Mouse (Mus musculus) midbrain, embryonic 14.5 days (tissue): ENCODE measurements around the gene Ninj2. TPM values are rescaled to one million over a fixed set of nuclear protein-coding genes. Genes with fewer than 3 reads are reported as not detected.

Source experiments
- ATAC-seq: fragments of 200-750 bp; cut with Nextera tagmentation; 2 replicates; pipeline ENCODE4 v1.8.0; 2017; ENCODE audit warnings: moderate number of reproducible peaks, moderate library complexity; ENCODE audit not compliant: low FRiP score, low TSS enrichment
- DNase-seq: peaks from one replicate; pipeline ENCODE4 v3.0.0-alpha.2; 2015
- H3K27ac ChIP-seq: fragments of 300-500 bp; sonication (generic); replicated peaks from 2 replicates; pipeline ENCODE4 v1.5.1; 2014; ENCODE audit warnings: mild to moderate bottlenecking, low read depth, low read length, moderate library complexity
- H3K27me3 ChIP-seq: fragments of 300-500 bp; sonication (generic); 2 replicates; pipeline ENCODE4 v1.6.1; 2014; ENCODE audit warnings: low read length, control low read depth, mixed read lengths; ENCODE audit not compliant: control insufficient read depth, insufficient read depth
- H3K36me3 ChIP-seq: fragments of 300-500 bp; sonication (generic); 2 replicates; pipeline ENCODE4 v1.6.1; 2014; ENCODE audit warnings: low read length, control low read depth; ENCODE audit not compliant: control insufficient read depth, insufficient read depth
- H3K4me1 ChIP-seq: fragments of 300-500 bp; sonication (generic); 2 replicates; pipeline ENCODE4 v1.6.1; 2014; ENCODE audit warnings: mild to moderate bottlenecking, antibody characterized with exemption, low read length, control low read depth; ENCODE audit not compliant: control insufficient read depth, insufficient read depth
- H3K4me2 ChIP-seq: fragments of 300-500 bp; sonication (generic); 2 replicates; pipeline ENCODE4 v1.6.1; 2014; ENCODE audit warnings: mild to moderate bottlenecking, low read length, moderate library complexity
- H3K4me3 ChIP-seq: fragments of 300-500 bp; sonication (generic); replicated peaks from 2 replicates; pipeline ENCODE4 v1.5.1; 2014; ENCODE audit warnings: low read depth, low read length
- H3K9ac ChIP-seq: fragments of 300-500 bp; sonication (generic); replicated peaks from 2 replicates; pipeline ENCODE4 v1.6.1; 2014; ENCODE audit warnings: mild to moderate bottlenecking, low read length, moderate library complexity
- H3K9me3 ChIP-seq: fragments of 300-500 bp; sonication (generic); 2 replicates; pipeline ENCODE4 v1.6.1; 2016; ENCODE audit warnings: low read length, control low read depth, mixed read lengths; ENCODE audit not compliant: control insufficient read depth
- WGBS: fragments of 180-500 bp; shearing (Covaris S2); extraction: QIAGEN DNeasy Blood & Tissue Kit; methylation state at CpG from one replicate; pipeline ENCODE4 v1.1.7; 2014; 5-methylcytosine and 5-hydroxymethylcytosine counted together
- polyA plus RNA-seq: library from polyadenylated mRNA; unstranded; fragments of >200 nt; fragmentation: Nextera tagmentation; extraction: Ambion mirVana; gene quantifications from 2 replicates; pipeline ENCODE4 v1.2.1, GENCODE M21; 2014

Gene Ninj2
- polyA plus RNA-seq, 1 experiment from 2014 or later = not detected

GRCm38 (mm10) chr6:120197964-120198363, 104.8 kb downstream of the Ninj2 start:
- no peak overlapping the region for H3K9ac ChIP-seq
- no peaks in the 10 kb centered on the region for H3K36me3 ChIP-seq
- ATAC-seq (no peak), DNase-seq (peak; percentile 82)
- H3K4me3 ChIP-seq = no peak overlapping the region
- no peaks in the 10 kb centered on the region for H3K27me3 ChIP-seq
- no peaks in the 10 kb centered on the region for H3K9me3 ChIP-seq
- 0 out of 2 replicates have a peak, but pooled peaks cover 8% of the 10 kb centered on the region for H3K4me1 ChIP-seq
- WGBS = 33% methylated on average over 9 of the region's 9 CpGs
- H3K4me2 ChIP-seq = no peak overlapping the region
- H3K27ac ChIP-seq = no peak overlapping the region

DNA sequence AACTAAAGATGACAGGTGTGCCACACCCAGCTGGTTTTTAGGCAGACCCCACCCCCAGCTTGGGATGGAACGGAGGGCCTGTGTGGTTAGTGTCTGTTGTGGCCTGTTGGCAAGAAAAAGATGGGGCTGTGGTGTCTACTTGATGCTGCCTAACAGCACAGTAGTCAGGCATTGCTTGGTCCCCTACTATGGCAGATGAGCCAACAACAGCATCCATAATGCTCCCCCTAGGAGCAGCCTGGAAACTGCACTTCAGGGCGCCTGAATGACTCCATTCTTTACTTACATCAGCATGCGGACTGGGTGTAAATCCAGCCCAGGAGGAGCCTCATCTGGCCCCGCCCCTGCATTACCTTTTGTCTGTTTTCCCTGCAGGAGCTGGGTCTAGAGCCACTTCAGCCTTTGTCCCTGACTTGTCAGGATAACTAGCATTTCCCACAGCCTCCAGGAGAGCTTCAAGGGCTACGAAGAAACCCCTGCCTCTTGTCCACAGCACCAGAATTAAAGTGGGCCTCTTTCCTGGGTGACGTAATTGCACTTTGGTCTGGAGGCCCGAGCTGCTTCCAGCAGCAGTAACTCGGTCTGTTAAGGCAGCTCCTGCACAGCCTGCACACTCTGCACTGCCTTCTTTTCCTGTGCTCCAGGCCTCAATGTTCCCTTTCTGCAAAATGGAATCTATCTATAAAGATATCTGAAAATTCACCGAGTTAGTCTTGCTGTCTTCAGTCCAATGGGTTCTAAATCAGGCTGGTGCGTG, 106.7 kb downstream of the Ninj2 start:
- Histone ChIP-seq H3K9me3 (no peaks in the 10 kb centered on the region), H3K27ac (no peak overlapping the region), H3K4me2 (no peak overlapping the region), H3K4me3 (no peak overlapping the region), H3K27me3 (no peaks in the 10 kb centered on the region), H3K4me1 (0 out of 2 replicates have a peak, but pooled peaks cover 8% of the 10 kb centered on the region), H3K36me3 (no peaks in the 10 kb centered on the region), H3K9ac (no peak overlapping the region)
- ATAC-seq = no peak
- WGBS = 23% methylated on average over 10 of the region's 10 CpGs
- DNase-seq = peak; percentile 56

GRCm38 (mm10) chr6:120201956-120202355, 108.8 kb downstream of the Ninj2 start:
- H3K4me1 ChIP-seq = 0 out of 2 replicates have a peak, but pooled peaks cover 8% of the 10 kb centered on the region
- H3K27ac ChIP-seq = no peak overlapping the region
- H3K36me3 ChIP-seq = no peaks in the 10 kb centered on the region
- H3K4me3 ChIP-seq = no peak overlapping the region
- no peak overlapping the region for H3K9ac ChIP-seq
- DNase-seq (no peak), ATAC-seq (no peak; the same call in 1 of the 2 replicates)
- H3K9me3 ChIP-seq = no peaks in the 10 kb centered on the region
- WGBS = 54% methylated on average over 6 of the region's 6 CpGs
- no peaks in the 10 kb centered on the region for H3K27me3 ChIP-seq
- no peak overlapping the region for H3K4me2 ChIP-seq

- DNase-seq (peak; percentile 57), ATAC-seq (0 out of 2 replicates have a peak, but pooled peaks have one; percentile 19)
- H3K9ac ChIP-seq = no peak overlapping the region
- H3K4me1 ChIP-seq = 0 out of 2 replicates have a peak, but pooled peaks cover 8% of the 10 kb centered on the region
- 34% methylated on average over 8 of the region's 8 CpGs for WGBS
- H3K4me2 ChIP-seq = no peak overlapping the region
- H3K27ac ChIP-seq = no peak overlapping the region
- no peaks in the 10 kb centered on the region for H3K27me3 ChIP-seq
- H3K9me3 ChIP-seq = no peaks in the 10 kb centered on the region
- H3K4me3 ChIP-seq = no peak overlapping the region
- no peaks in the 10 kb centered on the region for H3K36me3 ChIP-seq
Measured at GRCm38 (mm10) chr6:120202406-120202805, 109.3 kb downstream of the Ninj2 start.

DNA sequence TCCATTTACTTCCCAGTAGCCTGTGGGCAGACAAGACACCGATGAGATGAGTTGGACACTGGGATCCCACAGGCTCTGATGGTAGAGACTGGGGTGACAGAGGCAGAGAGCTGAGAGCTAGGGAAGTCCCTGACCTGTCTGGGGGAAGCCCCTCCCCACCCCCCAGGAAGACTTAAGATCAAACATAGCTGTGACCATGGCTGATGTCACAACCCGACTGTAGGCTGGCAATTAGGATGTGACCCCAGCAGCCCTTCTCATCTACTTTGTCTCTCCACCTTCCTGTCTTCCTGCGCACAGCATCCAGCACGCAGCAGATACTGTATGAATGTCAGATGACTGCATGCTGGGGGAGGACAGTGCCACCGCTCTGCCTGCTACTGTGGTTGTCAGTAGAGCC, 113.4 kb downstream of the Ninj2 start:
- WGBS = 89% methylated on average over 5 of the region's 5 CpGs
- H3K4me3 ChIP-seq = no peak overlapping the region
- no peak overlapping the region for H3K4me2 ChIP-seq
- no peak overlapping the region for H3K27ac ChIP-seq
- 0 out of 2 replicates have a peak, but pooled peaks cover 5% of the 10 kb centered on the region for H3K4me1 ChIP-seq
- no peaks in the 10 kb centered on the region for H3K27me3 ChIP-seq
- no peaks in the 10 kb centered on the region for H3K36me3 ChIP-seq
- DNase-seq (no peak), ATAC-seq (no peak)
- H3K9me3 ChIP-seq = no peaks in the 10 kb centered on the region
- H3K9ac ChIP-seq = no peak overlapping the region

- H3K27me3 ChIP-seq = no peaks in the 10 kb centered on the region
- DNase-seq (no peak), ATAC-seq (no peak)
- WGBS = 78% methylated on average over 6 of the region's 6 CpGs
- no peak overlapping the region for H3K9ac ChIP-seq
- no peak overlapping the region for H3K4me2 ChIP-seq
- no peaks in the 10 kb centered on the region for H3K9me3 ChIP-seq
- no peaks in the 10 kb centered on the region for H3K4me1 ChIP-seq
- H3K36me3 ChIP-seq = no peaks in the 10 kb centered on the region
- no peak overlapping the region for H3K4me3 ChIP-seq
- H3K27ac ChIP-seq = no peak overlapping the region
Measured at GRCm38 (mm10) chr6:120211536-120211935, 118.4 kb downstream of the Ninj2 start.

DNA sequence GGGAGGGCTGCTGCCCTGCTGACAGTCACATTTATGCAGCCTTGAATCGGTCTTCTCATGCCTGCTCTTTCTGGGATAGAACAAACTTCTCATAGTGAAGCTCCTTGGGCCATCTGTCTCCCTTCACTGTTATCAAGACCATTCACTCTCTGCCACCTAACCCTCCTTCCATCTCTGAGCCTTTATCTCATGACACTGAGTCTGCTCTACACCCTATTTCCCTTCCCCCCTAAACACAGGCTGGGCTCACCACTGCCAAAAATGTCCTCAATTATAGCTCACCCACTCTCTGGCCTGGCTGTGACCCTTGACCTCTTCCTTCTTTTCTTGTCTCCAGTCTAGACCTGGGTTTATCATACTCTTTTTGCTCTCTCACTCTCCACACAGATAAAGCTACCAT, 123.6 kb downstream of the Ninj2 start:
- Histone ChIP-seq H3K36me3 (no peaks in the 10 kb centered on the region), H3K4me2 (no peak overlapping the region), H3K27ac (no peak overlapping the region), H3K27me3 (no peaks in the 10 kb centered on the region), H3K4me1 (no peaks in the 10 kb centered on the region), H3K4me3 (no peak overlapping the region), H3K9me3 (no peaks in the 10 kb centered on the region), H3K9ac (no peak overlapping the region)
- ATAC-seq (no peak), DNase-seq (no peak)
- 92% methylated on average over 1 of the region's 1 CpGs for WGBS

GRCm38 (mm10) chr6:120219281-120219680, 126.1 kb downstream of the Ninj2 start:
- H3K27me3 ChIP-seq = no peaks in the 10 kb centered on the region
- no peak overlapping the region for H3K9ac ChIP-seq
- WGBS = 80% methylated on average over 2 of the region's 2 CpGs
- H3K4me2 ChIP-seq = no peak overlapping the region
- ATAC-seq (no peak), DNase-seq (no peak)
- no peaks in the 10 kb centered on the region for H3K36me3 ChIP-seq
- H3K4me1 ChIP-seq = no peaks in the 10 kb centered on the region
- no peaks in the 10 kb centered on the region for H3K9me3 ChIP-seq
- no peak overlapping the region for H3K27ac ChIP-seq
- no peak overlapping the region for H3K4me3 ChIP-seq

GRCm38 (mm10) chr6:120222669-120223068, 129.5 kb downstream of the Ninj2 start:
- H3K36me3 ChIP-seq = no peaks in the 10 kb centered on the region
- no peak overlapping the region for H3K4me2 ChIP-seq
- H3K27ac ChIP-seq = no peak overlapping the region
- H3K4me3 ChIP-seq = no peak overlapping the region
- no peaks in the 10 kb centered on the region for H3K27me3 ChIP-seq
- 27% methylated on average over 6 of the region's 6 CpGs for WGBS
- ATAC-seq = no peak
- no peak overlapping the region for H3K9ac ChIP-seq
- DNase-seq = peak; percentile 58
- no peaks in the 10 kb centered on the region for H3K9me3 ChIP-seq
- no peaks in the 10 kb centered on the region for H3K4me1 ChIP-seq
